Mouse (Mus musculus): Measurements from ENCODE around the gene Msl1.

Gene Msl1

DNA sequence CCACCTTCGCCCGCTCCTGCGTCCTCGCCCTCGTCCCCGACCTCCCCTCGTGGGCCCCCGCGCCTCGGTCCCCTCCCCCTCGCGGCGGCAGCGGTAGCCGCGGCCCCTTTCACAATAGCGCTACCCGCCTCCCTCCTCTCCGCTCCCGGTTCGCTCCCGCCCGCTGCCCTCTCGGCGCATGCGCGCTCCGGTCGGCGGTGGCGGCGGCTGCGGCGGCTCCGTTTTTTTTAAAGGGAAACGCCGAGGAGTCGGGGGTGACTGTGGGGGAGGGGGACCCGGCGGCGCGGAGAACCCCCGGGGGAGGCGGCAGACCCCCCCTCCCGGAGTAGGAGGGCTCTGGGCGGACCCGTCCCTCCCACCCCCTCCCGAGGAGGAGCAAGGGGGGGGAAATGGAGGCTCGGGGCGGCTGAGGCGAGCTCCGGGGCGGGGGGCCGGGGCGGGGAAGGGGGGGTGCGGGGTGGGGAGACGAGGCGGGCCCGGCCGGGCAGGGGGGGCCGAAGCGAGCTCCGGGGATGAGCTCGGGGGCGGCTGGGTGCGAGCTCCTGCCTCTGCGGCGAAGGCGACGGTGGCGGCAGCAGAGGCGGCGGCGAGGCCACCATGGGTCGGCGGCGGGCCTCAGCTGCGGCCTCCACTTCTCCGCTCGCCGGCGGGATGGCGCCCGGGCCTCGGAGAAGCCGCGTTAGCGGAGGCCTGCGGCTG is at the start of gene Msl1:
Gene Msl1, plus strand, starts transcription at position 502 of the 699 bp plus-strand sequence.
- peak; percentile 92 for DNase-seq

- DNase-seq: no peak
Measured at GRCm38 (mm10) chr11:98745932-98746853, 49.1 kb upstream of the Msl1 start.

DNA sequence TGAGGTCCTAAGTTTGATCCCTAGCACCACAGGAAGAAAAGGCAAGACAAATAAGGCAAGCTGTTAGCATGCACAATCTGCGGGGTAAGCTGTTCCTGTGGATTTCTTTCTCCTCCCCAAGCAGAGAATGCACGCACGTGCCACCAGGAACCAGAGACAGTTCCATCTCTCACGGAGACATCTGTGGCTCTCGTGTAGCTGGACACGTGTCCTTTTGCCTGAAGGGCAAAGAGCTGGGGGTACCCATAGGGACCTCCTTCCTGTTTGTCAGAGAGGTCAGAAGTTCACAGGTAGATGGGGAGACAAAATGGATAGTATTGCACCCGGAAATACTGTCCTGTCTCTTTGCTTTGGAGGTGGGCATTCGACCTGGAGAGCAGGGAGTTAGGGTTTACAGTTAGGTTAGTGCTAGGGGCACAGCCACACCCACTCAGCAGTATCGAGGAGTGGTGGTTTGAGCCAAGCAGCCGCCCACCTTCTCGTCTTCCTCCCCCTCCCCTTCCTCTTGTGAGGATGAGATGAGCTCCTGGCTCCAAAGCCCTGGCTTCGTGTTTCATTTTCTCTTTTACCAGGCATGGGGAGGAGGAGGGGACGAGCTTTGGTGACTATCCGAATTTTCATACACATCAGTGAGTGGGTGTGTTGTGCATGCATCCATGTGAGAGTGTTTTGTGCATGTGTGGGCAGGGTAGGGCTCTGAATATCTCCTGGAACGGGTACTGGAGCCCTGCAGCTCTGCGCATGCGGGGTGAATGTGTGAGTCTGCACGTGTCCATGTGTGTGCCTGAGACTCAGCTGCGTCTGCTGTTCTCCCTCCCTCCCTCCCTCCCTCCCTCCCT is 48.2 kb upstream of the Msl1 start:
- DNase-seq: peak; percentile 84

DNA sequence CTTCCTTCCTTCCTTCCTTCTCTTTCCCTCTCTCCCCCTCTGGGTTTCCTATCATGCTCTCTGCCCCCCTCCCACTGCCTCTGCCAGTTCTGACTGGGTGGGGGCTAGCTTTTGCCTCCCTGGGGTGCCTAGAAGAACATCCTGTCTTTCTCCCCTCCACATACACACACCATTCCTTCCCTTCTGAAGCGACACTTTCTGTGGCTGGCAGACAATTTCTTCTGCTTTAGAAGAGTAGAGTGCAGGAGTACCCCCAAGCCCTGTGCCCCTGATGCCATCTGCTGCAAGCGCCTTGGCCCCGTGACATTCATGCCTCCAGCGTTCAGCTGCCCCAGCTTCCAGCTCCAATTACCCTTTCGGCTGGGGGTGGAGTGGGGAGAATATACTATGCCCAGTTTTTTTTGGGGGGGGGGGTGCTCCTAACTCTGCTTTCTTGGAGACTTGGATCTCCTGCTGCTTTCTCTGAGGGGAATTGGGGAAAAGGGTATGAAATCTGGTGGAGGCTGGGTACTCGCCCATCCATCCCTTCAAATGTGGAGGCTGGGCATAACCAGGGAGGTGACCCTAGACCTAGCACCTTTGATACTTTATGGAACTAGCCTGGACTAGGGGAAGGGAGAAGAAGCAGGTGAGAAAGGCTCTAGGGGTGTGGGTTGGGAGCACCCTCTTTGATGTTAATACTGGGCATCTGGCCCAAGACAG is 47.4 kb upstream of the Msl1 start:
- no peak for DNase-seq

GRCm38 (mm10) chr11:98748506-98749416 is 46.6 kb upstream of the Msl1 start:
- DNase-seq: no peak

- no peak for DNase-seq
Measured at GRCm38 (mm10) chr11:98749716-98750115, 45.6 kb upstream of the Msl1 start.

- peak; percentile 57 for DNase-seq
Measured at GRCm38 (mm10) chr11:98750351-98751201, 44.7 kb upstream of the Msl1 start.

DNA sequence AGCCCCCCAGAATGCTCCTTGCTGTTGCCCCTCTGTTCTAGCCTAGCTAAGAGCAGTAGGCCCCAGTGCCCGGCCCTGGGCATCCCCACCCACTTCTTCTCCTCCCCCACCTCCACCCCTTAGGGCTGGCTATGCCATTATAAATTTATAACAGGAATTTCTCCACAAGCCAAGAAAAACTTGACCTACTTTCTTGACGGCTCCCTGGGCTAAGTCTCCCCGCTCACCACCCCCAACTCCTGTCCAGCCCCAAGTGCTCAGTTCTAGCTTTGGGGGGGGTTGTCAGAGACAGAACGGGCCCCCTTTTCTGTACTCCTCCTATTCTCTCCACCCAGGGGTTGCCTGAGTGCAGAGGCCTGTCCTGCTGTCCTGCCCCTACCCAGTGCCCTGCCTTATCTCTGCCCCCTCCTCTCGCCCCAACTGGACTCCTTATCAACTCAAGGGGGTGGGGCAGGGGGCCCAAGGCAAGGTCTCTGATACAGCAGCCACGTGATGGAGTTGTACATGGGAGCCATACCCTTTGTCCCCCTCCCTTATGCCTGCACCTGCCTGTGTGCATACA is 44.0 kb upstream of the Msl1 start:
- DNase-seq: peak; percentile 90

- DNase-seq: no peak
Measured at GRCm38 (mm10) chr11:98752562-98753140, 42.7 kb upstream of the Msl1 start.

DNA sequence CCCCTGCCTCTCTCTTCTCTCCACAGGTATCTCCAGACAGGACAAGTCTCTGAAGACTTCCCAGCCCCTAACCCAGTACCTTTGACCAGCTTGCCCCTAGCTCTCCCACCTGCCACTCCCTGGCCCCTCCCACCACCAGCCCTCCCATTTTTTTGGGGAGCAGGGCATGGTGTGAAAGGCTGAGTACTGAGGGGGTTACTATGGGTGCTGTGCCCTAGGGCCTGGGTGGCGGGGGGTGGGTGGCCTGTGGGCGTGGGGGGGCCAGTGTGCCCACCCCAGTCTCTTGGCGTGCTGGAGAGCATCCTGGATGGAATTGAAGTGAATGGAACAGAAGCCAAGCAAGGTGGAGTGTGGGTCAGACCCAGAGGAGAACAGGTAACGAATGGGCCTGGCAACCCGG is 42.1 kb upstream of the Msl1 start:
- DNase-seq: no peak

GRCm38 (mm10) chr11:98754151-98754620 is 41.1 kb upstream of the Msl1 start:
- DNase-seq: no peak

- peak; percentile 84 for DNase-seq
Measured at GRCm38 (mm10) chr11:98754621-98755181, 40.6 kb upstream of the Msl1 start.

DNA sequence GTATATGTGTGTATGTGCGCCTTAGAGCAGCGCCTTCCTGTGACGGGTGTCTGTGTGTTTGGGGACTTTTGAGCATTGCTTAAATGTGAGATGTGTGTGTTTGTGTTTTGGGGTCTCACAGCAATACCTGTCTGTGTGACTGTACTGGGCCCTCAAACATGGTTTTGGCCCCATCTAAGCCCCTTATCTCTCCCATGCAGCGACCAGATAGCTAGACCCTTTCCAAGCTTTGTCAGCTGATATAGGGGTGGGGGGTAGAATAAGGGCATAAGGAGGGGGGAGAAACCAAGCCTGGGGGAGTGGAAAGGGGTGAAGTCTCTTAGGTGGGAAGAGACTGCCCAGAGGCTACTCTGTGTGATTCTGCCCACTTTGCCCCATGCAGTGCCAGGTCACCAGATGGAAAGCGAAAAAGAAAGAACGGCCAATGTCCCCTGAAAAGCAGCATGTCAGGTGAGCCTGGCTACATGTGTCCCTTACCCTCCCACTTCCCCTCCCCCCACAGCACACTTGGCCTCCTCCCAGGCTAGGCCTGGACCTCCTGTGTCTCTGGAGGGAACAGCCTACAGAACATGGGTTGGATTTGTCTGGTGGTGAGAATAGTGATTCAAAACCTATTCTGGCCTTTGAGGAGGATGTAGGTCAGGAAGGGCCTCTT is 39.5 kb upstream of the Msl1 start:
- DNase-seq: peak; percentile 55

DNA sequence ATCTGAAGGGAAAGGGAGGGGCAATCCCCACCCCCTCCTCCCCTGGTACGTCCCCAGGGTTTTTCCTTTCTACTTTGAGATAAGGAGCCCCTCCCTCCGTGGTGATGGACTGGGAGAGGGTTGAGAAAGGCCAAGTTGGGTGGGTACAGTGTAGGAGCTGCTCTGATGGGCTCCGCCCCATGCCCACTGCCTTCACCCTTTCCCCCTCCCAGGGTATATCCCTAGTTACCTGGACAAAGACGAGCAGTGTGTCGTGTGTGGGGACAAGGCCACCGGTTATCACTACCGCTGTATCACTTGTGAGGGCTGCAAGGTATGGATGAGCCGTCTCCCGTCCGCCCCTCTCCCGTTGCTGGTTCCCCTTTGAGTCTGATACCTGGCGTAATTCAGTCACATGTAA is 38.6 kb upstream of the Msl1 start:
- DNase-seq: peak; percentile 67

DNA sequence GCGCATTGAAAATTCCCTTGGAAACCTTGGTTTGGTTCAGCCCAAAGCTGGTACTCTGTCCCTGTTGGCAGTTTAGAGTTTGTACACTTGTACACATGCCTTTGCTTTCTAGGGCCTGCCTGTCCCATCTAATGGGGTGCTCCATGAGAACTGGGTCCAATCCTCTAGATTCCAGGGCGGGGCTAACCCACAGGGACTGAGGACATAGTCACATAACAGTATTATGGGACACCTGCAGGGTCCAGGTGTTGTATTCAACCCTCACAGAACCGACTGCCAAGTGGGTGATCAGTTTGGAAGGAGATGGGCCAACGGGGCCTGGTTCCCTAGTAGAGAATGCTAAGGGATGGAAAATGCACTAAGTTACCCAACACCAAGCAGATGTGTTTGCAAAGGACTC is 33.4 kb upstream of the Msl1 start:
- no peak for DNase-seq

- no peak for DNase-seq
Measured at GRCm38 (mm10) chr11:98762756-98763501, 32.4 kb upstream of the Msl1 start.

DNA sequence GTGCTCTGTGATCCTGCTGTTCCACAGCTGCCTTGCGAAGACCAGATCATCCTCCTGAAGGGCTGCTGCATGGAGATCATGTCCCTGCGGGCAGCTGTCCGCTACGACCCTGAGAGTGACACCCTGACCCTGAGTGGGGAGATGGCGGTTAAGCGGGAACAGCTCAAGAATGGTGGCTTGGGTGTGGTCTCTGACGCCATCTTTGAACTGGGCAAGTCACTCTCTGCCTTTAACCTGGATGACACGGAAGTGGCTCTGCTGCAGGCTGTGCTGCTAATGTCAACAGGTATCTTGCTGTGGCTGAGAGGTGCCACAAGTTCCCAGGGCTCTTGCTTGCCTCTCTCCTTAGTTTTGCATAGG is 31.8 kb upstream of the Msl1 start:
- no peak for DNase-seq

DNA sequence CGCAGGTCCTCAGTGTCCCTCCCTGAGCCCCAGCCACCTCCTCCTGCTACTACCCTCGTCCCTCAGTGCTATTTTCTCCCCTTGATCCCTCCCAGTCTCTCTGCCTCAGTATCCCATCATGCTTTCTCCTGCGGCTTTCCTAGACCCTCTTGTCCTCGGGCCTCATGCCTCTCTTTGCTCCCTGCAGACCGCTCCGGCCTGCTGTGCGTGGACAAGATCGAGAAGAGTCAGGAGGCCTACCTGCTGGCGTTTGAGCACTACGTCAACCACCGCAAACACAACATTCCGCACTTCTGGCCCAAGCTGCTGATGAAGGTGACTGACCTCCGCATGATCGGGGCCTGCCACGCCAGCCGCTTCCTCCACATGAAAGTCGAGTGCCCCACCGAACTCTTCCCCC is 31.2 kb upstream of the Msl1 start:
- DNase-seq: no peak

Measured in liver (tissue).